Mouse (Mus musculus) lung, postnatal 0 days (tissue): ENCODE measurements at regions not wholly inside any gene's neighbourhood (a gene's known extent, or its start where the extent isn't known, plus 50 kb on each side); places are given as distances from the start of the nearest gene placed in this dataset.

Experiments used
- ATAC-seq: fragments of 200-750 bp; cut with Nextera tagmentation; 2 replicates; pipeline ENCODE4 v1.8.0; 2017; ENCODE audit warnings: moderate library complexity
- DNase-seq: peaks from one replicate; pipeline ENCODE4 v3.0.0-alpha.2; 2016; ENCODE audit warnings: low spot score
- H3K27ac ChIP-seq: fragments of 300-500 bp; sonication (generic); 2 replicates; pipeline ENCODE4 v1.5.1; 2014; ENCODE audit warnings: antibody characterized with exemption, mild to moderate bottlenecking, low read length, mixed read lengths
- H3K27me3 ChIP-seq: fragments of 300-500 bp; sonication (generic); replicated peaks from 2 replicates; pipeline ENCODE4 v1.6.1; 2014; ENCODE audit warnings: low read length, mixed read lengths; ENCODE audit not compliant: insufficient read depth
- H3K36me3 ChIP-seq: fragments of 300-500 bp; sonication (generic); 2 replicates; pipeline ENCODE4 v1.6.1; 2014; ENCODE audit warnings: low read length, mixed read lengths; ENCODE audit not compliant: insufficient read depth
- H3K4me1 ChIP-seq: fragments of 300-500 bp; sonication (generic); 2 replicates; pipeline ENCODE4 v1.6.1; 2014; ENCODE audit warnings: antibody characterized with exemption, low read depth, low read length, mixed read lengths; ENCODE audit not compliant: insufficient read depth
- H3K4me2 ChIP-seq: fragments of 300-500 bp; sonication (generic); replicated peaks from 2 replicates; pipeline ENCODE4 v1.6.1; 2014; ENCODE audit warnings: low read depth, mild to moderate bottlenecking, low read length, moderate library complexity, mixed read lengths
- H3K4me3 ChIP-seq: fragments of 300-500 bp; sonication (generic); 2 replicates; pipeline ENCODE4 v1.5.1; 2014; ENCODE audit warnings: low read depth, low read length
- H3K9ac ChIP-seq: fragments of 300-500 bp; sonication (generic); replicated peaks from 2 replicates; pipeline ENCODE4 v1.6.1; 2014; ENCODE audit warnings: low read depth, mild to moderate bottlenecking
- H3K9me3 ChIP-seq: fragments of 300-500 bp; sonication (generic); 2 replicates; pipeline ENCODE4 v1.6.1; 2016; ENCODE audit warnings: low read length, mixed read lengths
- CTCF ChIP-seq: IDR thresholded peaks from 2 replicates; pipeline ENCODE4 v1.5.1; 2016; ENCODE audit warnings: antibody characterized with exemption, mild to moderate bottlenecking
- EP300 ChIP-seq: IDR thresholded peaks from 2 replicates; pipeline ENCODE4 v1.6.1; 2016; ENCODE audit warnings: antibody characterized with exemption, mild to moderate bottlenecking, control low read depth

DNA sequence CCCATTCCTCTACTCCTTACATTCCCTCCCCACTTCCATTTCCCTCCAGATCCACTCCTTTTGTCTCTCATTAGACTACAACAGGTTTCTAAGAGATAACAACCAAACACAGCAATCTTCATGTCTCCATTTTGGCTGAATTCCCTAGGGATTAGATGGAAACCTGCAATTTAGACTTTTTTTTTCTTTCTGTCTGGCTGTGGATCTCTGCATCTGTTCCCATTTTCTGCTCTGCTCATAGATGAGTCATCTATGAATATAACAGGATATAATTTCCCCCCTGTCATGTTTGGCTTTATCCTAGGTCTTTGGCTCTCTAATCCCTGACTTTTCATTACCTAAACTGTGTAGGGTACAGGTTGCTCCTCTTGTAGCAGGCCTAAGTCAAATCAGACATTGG is 73.1 kb upstream of the Speer4f2 start:
- DNase-seq: no peak
- no peak for TF ChIP-seq CTCF
- H3K9me3 ChIP-seq: no peaks in the 10 kb centered on the region
- no peak overlapping the region for H3K4me2 ChIP-seq
- no peak overlapping the region for H3K27ac ChIP-seq
- no peaks in the 10 kb centered on the region for H3K27me3 ChIP-seq
- H3K9ac ChIP-seq: no peak overlapping the region
- ATAC-seq: no peak
- no peaks in the 10 kb centered on the region for H3K36me3 ChIP-seq
- no peak overlapping the region for H3K4me3 ChIP-seq
- H3K4me1 ChIP-seq: no peaks in the 10 kb centered on the region

DNA sequence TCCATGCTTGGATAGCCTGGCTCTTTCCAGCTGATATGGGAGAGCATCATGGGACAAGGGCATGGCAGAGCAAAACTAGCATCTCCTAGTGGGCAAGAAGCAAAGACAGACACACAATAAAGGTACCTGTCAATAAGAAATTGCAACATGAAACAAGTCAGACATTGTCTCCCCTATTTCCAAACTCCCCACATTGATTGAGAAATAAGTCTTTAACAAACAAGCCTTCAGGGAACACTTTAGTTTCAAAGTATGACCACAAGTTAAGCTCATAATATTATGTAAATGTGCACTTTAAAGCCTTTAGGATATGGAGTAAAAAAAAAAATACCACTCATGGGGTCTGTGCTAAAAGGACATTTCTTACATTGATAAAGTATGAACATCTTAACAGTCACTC is 51.5 kb upstream of the Speer4f2 start:
- ATAC-seq (no peak), DNase-seq (no peak)
- no peaks in the 10 kb centered on the region for H3K9me3 ChIP-seq
- H3K27ac ChIP-seq: no peak overlapping the region
- H3K4me3 ChIP-seq: no peak overlapping the region
- TF ChIP-seq CTCF (no peak; the same call in 1 of the 2 replicates), EP300 (0 out of 2 replicates have a peak, but pooled peaks have one; percentile 29)
- no peaks in the 10 kb centered on the region for H3K27me3 ChIP-seq
- no peak overlapping the region for H3K4me2 ChIP-seq
- H3K36me3 ChIP-seq: no peaks in the 10 kb centered on the region
- no peaks in the 10 kb centered on the region for H3K4me1 ChIP-seq
- H3K9ac ChIP-seq: no peak overlapping the region
